Comparison of ENCODE assay signal across 7 mouse cellular contexts in genomic region chr1:62664960-62665645, GRCm38 (mm10). TPM values are rescaled to one million over a fixed set of nuclear protein-coding genes. Genes with fewer than 3 reads are reported as not detected.
A peak's percentile ranks its signal among the peaks of the same experiment; 100 is the strongest.
DNase-seq lines count a peak whose midpoint lies in the region; ATAC-seq and TF ChIP-seq lines count a peak whose summit lies in the region.

No protein-coding gene starts in this region.

- H3K27ac ChIP-seq in limb, embryonic 10.5 days, result peak overlapping the region; percentile 42
- H3K27ac ChIP-seq in midbrain, embryonic 14.5 days (replicated peaks; ENCODE audit: low read depth, low read length), result 0 out of 2 replicates have a peak overlapping the region, but pooled peaks have one; percentile 26

- no peaks in the 10 kb centered on the region for H3K27me3 ChIP-seq in limb, embryonic 10.5 days (ENCODE audit: low read depth, poor library complexity, severe bottlenecking)
- no peaks in the 10 kb centered on the region for H3K27me3 ChIP-seq in midbrain, embryonic 14.5 days (ENCODE audit: control insufficient read depth, insufficient read depth, low read length)

- H3K4me1 ChIP-seq in limb, embryonic 10.5 days, result peaks cover 17% of the 10 kb centered on the region
- peaks cover 6% of the 10 kb centered on the region; the same call in 1 of the 2 replicates for H3K4me1 ChIP-seq in midbrain, embryonic 14.5 days (ENCODE audit: control insufficient read depth, insufficient read depth, low read length)

- peak; percentile 95 for DNase-seq in ZHBTc4 (ENCODE audit: low read depth, low spot score)
- peak; percentile 47 for DNase-seq in brain, embryonic 14.5 days (ENCODE audit: low read depth)
- peak; percentile 71 to 74 for DNase-seq in heart, postnatal 10 days
- DNase-seq in limb, embryonic 10.5 days (ENCODE audit: low spot score), result no peak
- peak; percentile 41 for DNase-seq in midbrain, embryonic 14.5 days
- DNase-seq in B cell, adult 2 months, result no peak

- TF ChIP-seq CTCF in brain, embryonic 14.5 days (IDR thresholded peaks at IDR 0.05; ENCODE audit: borderline replicate concordance, extremely low read depth, insufficient read depth, insufficient read length), result no peak

- H3K4me2 ChIP-seq in midbrain, embryonic 14.5 days (ENCODE audit: low read length), result no peak overlapping the region

- ATAC-seq in midbrain, embryonic 14.5 days (ENCODE audit: low FRiP score, low TSS enrichment), result no peak
- no peak for ATAC-seq in inflammation-experienced regulatory T-cells, adult 6 months

- H3K9ac ChIP-seq in midbrain, embryonic 14.5 days (replicated peaks; ENCODE audit: low read length), result no peak overlapping the region

- intact Hi-C loops in heart, postnatal 10 days (cut with DNase I), result no loop called here

- H3K36me3 ChIP-seq in limb, embryonic 10.5 days, result no peaks in the 10 kb centered on the region
- no peaks in the 10 kb centered on the region for H3K36me3 ChIP-seq in midbrain, embryonic 14.5 days (ENCODE audit: control insufficient read depth, insufficient read depth, low read length)

- no peak for TF ChIP-seq POLR2A in brain, embryonic 14.5 days (IDR thresholded peaks at IDR 0.05; ENCODE audit: borderline replicate concordance, extremely low read depth, insufficient read depth, insufficient read length, poor library complexity, severe bottlenecking)

- H3K4me3 ChIP-seq in limb, embryonic 10.5 days, result no peak overlapping the region
- no peak overlapping the region for H3K4me3 ChIP-seq in midbrain, embryonic 14.5 days (replicated peaks; ENCODE audit: low read depth, low read length)

- WGBS in limb, embryonic 10.5 days, result 69% methylated on average over 8 of the region's 8 CpGs
- 21% methylated on average over 8 of the region's 8 CpGs for WGBS in midbrain, embryonic 14.5 days

- no peaks in the 10 kb centered on the region for H3K9me3 ChIP-seq in limb, embryonic 10.5 days (replicated peaks)
- H3K9me3 ChIP-seq in midbrain, embryonic 14.5 days (ENCODE audit: control insufficient read depth, low read length), result no peaks in the 10 kb centered on the region

RNA-seq across cellular contexts. Expression of gene Nrp2, which starts 38.0 kb away (rescaled TPM):
- polyA plus RNA-seq in brain, embryonic 14.5 days (2012; rRNA removed), result 53.3 and 66.5 TPM in 2 replicates
- 10 to 100 TPM; 64.3 to 76.0 TPM for total RNA-seq in heart, postnatal 10 days (2021)
- polyA plus RNA-seq in limb, embryonic 10.5 days (2016; fragmentation: Nextera tagmentation; extraction: Ambion mirVana), result 31.7 and 54.7 TPM in 2 replicates
- 17.6 and 19.5 TPM in 2 replicates for polyA plus RNA-seq in midbrain, embryonic 14.5 days (2014; fragmentation: Nextera tagmentation; extraction: Ambion mirVana)
- polyA plus RNA-seq in inflammation-experienced regulatory T-cells, adult 6 months (2017; shearing (Covaris generic)), result under 1 TPM in 1 of 3 experiments, not detected in 2; 0.05 TPM

Comparison
In these comparisons a context has a peak if more than half of its experiments do, and no peak if none do; other contexts are left out.
1. DNase-seq: peak in ZHBTc4 (single experiment), brain, embryonic 14.5 days (single experiment), heart, postnatal 10 days (2 of 2) and midbrain, embryonic 14.5 days (single experiment); none in limb, embryonic 10.5 days (single experiment) and B cell, adult 2 months (0 of 2).
2. RNA of gene Nrp2, which starts 38.0 kb away (polyA plus RNA-seq): 53.3 to 66.5 TPM in brain, embryonic 14.5 days, 31.7 to 54.7 TPM in limb, embryonic 10.5 days and 17.6 to 19.5 TPM in midbrain, embryonic 14.5 days; 0.05 TPM in inflammation-experienced regulatory T-cells, adult 6 months; every median in the first group is over 10 times any median in the second.